Mouse (Mus musculus): ENCODE measurements around the gene Asxl2. TPM values are rescaled to one million over a fixed set of nuclear protein-coding genes. Genes with fewer than 3 reads are reported as not detected.

Gene Asxl2
- polyA plus RNA-seq, 1 experiment from 2014 or later: 8.0 TPM

DNA sequence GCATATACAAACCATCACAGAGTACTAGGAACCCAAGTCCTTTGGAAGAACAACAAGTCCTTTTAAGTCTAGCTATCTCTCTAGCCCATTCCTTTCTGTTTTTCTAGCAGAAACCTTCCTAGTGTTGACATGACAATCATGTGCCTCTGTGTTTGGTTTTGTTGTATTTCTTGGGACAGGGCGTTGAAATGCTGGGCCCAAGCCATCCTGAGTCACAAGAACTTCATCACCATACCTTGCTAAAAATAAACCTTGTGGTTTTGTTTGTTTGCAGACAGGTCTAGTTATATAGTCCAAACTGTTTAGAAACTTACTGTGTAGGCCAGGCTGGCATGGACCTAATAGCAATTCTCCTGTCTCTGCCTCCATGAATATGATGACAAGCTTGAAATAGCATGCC, 3.9 kb upstream of the Asxl2 start:
- WGBS: 82% methylated on average over 1 of the region's 1 CpGs
- H3K27ac ChIP-seq (replicated peaks): no peak overlapping the region
- H3K9ac ChIP-seq (ENCODE audit: low read length): no peak overlapping the region
- no peak overlapping the region for H3K4me2 ChIP-seq (replicated peaks; ENCODE audit: low read depth)
- no peaks in the 10 kb centered on the region for H3K9me3 ChIP-seq (ENCODE audit: control insufficient read depth, low read length)
- TF ChIP-seq EP300 (optimal IDR thresholded peaks at IDR 0.05): no peak
- no peak for TF ChIP-seq CTCF (IDR thresholded peaks at IDR 0.05; ENCODE audit: low read depth)
- no peaks in the 10 kb centered on the region for H3K27me3 ChIP-seq (ENCODE audit: control insufficient read depth, insufficient read depth, low read length)
- ATAC-seq (ENCODE audit: low FRiP score, low TSS enrichment) (no peak), DNase-seq (ENCODE audit: low spot score) (no peak)
- H3K4me1 ChIP-seq (replicated peaks; ENCODE audit: control insufficient read depth, insufficient read depth): no peaks in the 10 kb centered on the region
- no peaks in the 10 kb centered on the region for H3K36me3 ChIP-seq (ENCODE audit: control insufficient read depth, insufficient read depth, low read length)
- no peak overlapping the region for H3K4me3 ChIP-seq (ENCODE audit: low read depth, low read length)

- DNase-seq (ENCODE audit: low spot score): no peak
- TF ChIP-seq EP300 (optimal IDR thresholded peaks at IDR 0.05) (no peak), CTCF (IDR thresholded peaks at IDR 0.05; ENCODE audit: low read depth) (no peak)
- H3K4me2 ChIP-seq (replicated peaks; ENCODE audit: low read depth): no peak overlapping the region
- WGBS: 72% methylated on average over 2 of the region's 2 CpGs
- no peaks in the 10 kb centered on the region for H3K27me3 ChIP-seq (ENCODE audit: control insufficient read depth, insufficient read depth, low read length)
- H3K9me3 ChIP-seq (ENCODE audit: control insufficient read depth, low read length): no peaks in the 10 kb centered on the region
- no peak for ATAC-seq (ENCODE audit: low FRiP score, low TSS enrichment)
- no peak overlapping the region for H3K27ac ChIP-seq (replicated peaks)
- no peak overlapping the region for H3K4me3 ChIP-seq (ENCODE audit: low read depth, low read length)
- no peak overlapping the region for H3K9ac ChIP-seq (ENCODE audit: low read length)
- H3K4me1 ChIP-seq (replicated peaks; ENCODE audit: control insufficient read depth, insufficient read depth): no peaks in the 10 kb centered on the region
- H3K36me3 ChIP-seq (ENCODE audit: control insufficient read depth, insufficient read depth, low read length): no peaks in the 10 kb centered on the region
Observed at GRCm38 (mm10) chr12:3424179-3424578, 2.5 kb upstream of the Asxl2 start.

- DNase-seq (ENCODE audit: low spot score): no peak
- H3K4me2 ChIP-seq (replicated peaks; ENCODE audit: low read depth): peak overlapping the region; percentile 49
- peak overlapping the region; percentile 98 for H3K4me3 ChIP-seq (ENCODE audit: low read depth, low read length)
- peak; percentile 25; the same call in 1 of the 2 replicates for ATAC-seq (ENCODE audit: low FRiP score, low TSS enrichment)
- TF ChIP-seq CTCF (IDR thresholded peaks at IDR 0.05; ENCODE audit: low read depth): peak; percentile 63
- no peak for TF ChIP-seq EP300 (optimal IDR thresholded peaks at IDR 0.05)
- H3K36me3 ChIP-seq (ENCODE audit: control insufficient read depth, insufficient read depth, low read length): no peaks in the 10 kb centered on the region
- no peaks in the 10 kb centered on the region for H3K27me3 ChIP-seq (ENCODE audit: control insufficient read depth, insufficient read depth, low read length)
- H3K27ac ChIP-seq (replicated peaks): peak overlapping the region; percentile 85
- 35% methylated on average over 15 of the region's 15 CpGs for WGBS
- H3K9ac ChIP-seq (ENCODE audit: low read length): no peak overlapping the region; the same call in 1 of the 2 replicates
- H3K9me3 ChIP-seq (ENCODE audit: control insufficient read depth, low read length): no peaks in the 10 kb centered on the region
- no peaks in the 10 kb centered on the region for H3K4me1 ChIP-seq (replicated peaks; ENCODE audit: control insufficient read depth, insufficient read depth)
Observed at GRCm38 (mm10) chr12:3425375-3426341, 999 bp upstream of the Asxl2 start.

DNA sequence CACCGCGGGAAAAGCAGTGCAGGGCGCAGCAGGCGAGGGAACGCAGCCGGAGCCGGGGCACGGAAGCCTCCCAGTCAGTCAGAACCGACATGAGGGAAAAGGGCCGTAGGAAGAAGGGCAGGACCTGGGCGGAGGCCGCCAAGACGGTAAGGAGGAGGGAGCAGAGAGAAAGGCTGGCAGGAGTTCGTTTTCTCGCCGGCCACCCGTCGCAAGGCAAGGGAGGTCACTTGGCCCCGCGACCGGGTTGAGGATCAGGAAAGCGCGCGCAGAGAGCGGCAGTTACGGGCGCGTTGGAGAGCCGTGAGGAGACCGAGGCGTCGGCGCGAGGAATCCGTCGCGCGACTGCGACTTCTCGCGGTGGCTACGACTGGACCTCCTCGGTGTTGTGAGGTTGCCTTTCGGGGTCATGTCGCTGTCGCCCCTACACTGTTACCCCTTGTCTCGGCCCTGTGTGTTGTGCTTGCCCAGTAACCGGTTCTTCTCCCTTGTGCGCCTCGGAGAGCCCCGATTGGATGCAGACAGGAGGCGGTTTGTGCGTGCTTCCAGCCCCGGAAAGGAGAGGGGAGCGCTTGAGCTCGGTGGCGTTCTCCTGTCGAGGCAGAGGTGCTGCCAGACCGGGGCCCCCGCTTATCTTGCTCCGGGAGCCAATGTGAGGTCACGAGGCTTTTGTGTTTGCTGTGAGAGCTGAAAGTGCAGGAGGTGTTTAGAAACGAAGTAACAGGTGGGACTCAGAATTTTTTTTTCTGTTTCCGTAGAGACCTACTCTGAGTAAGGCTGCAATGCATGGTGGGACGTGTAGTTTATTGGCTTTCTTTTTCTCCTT, 621 bp downstream of the Asxl2 start:
- under 1% methylated on average over 65 of the region's 65 CpGs for WGBS
- peak; percentile 90 for DNase-seq (ENCODE audit: low spot score)
- TF ChIP-seq EP300 (optimal IDR thresholded peaks at IDR 0.05) (no peak), CTCF (IDR thresholded peaks at IDR 0.05; ENCODE audit: low read depth) (no peak; the same call in 1 of the 2 replicates)
- Histone ChIP-seq H3K36me3 (ENCODE audit: control insufficient read depth, insufficient read depth, low read length) (no peaks in the 10 kb centered on the region), H3K27ac (replicated peaks) (peak overlapping the region; percentile 100), H3K4me2 (replicated peaks; ENCODE audit: low read depth) (peak overlapping the region; percentile 68), H3K9ac (ENCODE audit: low read length) (peak overlapping the region; percentile 99), H3K4me1 (replicated peaks; ENCODE audit: control insufficient read depth, insufficient read depth) (no peaks in the 10 kb centered on the region), H3K27me3 (ENCODE audit: control insufficient read depth, insufficient read depth, low read length) (no peaks in the 10 kb centered on the region), H3K4me3 (ENCODE audit: low read depth, low read length) (peak overlapping the region; percentile 98), H3K9me3 (ENCODE audit: control insufficient read depth, low read length) (no peaks in the 10 kb centered on the region)
- ATAC-seq (ENCODE audit: low FRiP score, low TSS enrichment): peak; percentile 77

DNA sequence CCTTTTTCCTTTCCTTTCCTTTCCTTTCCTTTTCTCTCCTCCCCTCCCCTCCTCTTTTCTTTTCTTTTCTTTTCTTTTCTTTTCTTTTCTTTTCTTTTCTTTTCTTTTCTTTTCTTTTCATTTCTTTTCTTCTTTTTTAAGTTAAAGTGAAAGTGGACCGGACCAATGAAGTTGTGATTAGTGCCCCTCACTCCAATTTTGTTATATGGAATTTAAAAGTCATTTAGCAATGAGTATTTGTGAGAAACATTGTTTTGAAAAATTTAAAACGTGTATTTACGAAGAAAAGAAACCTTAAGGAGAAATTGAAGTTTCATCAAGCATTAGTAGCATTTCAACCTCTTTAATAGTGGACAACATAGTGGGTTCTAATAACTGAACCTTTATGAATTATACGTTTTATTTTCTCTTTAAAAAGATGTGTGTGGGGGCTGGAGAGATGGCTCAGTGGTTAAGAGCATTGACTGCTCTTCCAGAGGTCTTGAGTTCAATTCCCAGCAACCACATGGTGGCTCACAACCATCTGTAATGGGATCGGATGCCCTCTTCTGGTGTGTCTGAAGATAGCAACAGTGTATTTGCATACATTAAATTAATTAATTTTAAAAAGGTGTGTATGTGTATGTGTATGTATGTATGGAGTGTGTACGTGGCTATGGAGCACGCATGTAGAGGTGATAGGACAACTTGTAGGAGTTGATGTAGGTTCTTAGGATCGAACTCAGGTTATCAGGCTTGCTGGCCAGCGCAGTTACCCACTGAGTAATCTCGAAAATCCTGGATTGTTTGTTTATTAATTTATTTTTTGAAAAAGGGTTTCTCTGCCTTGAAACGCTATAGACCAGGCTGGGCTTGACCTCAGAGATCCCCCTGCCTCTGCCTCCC, 1.5 kb downstream of the Asxl2 start:
- DNase-seq (ENCODE audit: low spot score): no peak
- no peak for ATAC-seq (ENCODE audit: low FRiP score, low TSS enrichment)
- WGBS: 62% methylated on average over 11 of the region's 11 CpGs
- Histone ChIP-seq H3K4me2 (replicated peaks; ENCODE audit: low read depth) (peak overlapping the region; percentile 68), H3K9ac (ENCODE audit: low read length) (no peak overlapping the region), H3K27ac (replicated peaks) (no peak overlapping the region), H3K4me1 (replicated peaks; ENCODE audit: control insufficient read depth, insufficient read depth) (no peaks in the 10 kb centered on the region), H3K9me3 (ENCODE audit: control insufficient read depth, low read length) (no peaks in the 10 kb centered on the region), H3K27me3 (ENCODE audit: control insufficient read depth, insufficient read depth, low read length) (no peaks in the 10 kb centered on the region), H3K36me3 (ENCODE audit: control insufficient read depth, insufficient read depth, low read length) (no peaks in the 10 kb centered on the region), H3K4me3 (ENCODE audit: low read depth, low read length) (peak overlapping the region; percentile 98)
- TF ChIP-seq CTCF (IDR thresholded peaks at IDR 0.05; ENCODE audit: low read depth) (no peak), EP300 (optimal IDR thresholded peaks at IDR 0.05) (no peak)

All from stomach, postnatal 0 days (tissue).